Mouse (Mus musculus) forebrain, embryonic 10.5 days (tissue): ENCODE results near the gene Adamts20. TPM values are rescaled to one million over a fixed set of nuclear protein-coding genes. Genes with fewer than 3 reads are reported as not detected.

Experiments
- DNase-seq: peaks from one replicate; pipeline ENCODE4 v3.0.0-alpha.2; 2017; ENCODE audit warnings: low spot score; ENCODE audit errors: extremely low spot score
- H3K27ac ChIP-seq: fragments of 300-500 bp; sonication (generic); 2 replicates; pipeline ENCODE4 v1.5.1; 2016; ENCODE audit warnings: mild to moderate bottlenecking
- H3K27me3 ChIP-seq: fragments of 300-500 bp; sonication (generic); 2 replicates; pipeline ENCODE4 v1.6.1; 2016; ENCODE audit warnings: mild to moderate bottlenecking; ENCODE audit not compliant: poor library complexity, severe bottlenecking
- H3K36me3 ChIP-seq: fragments of 300-500 bp; sonication (generic); replicated peaks from 2 replicates; pipeline ENCODE4 v1.6.1; 2016; ENCODE audit warnings: mild to moderate bottlenecking, moderate library complexity
- H3K4me1 ChIP-seq: fragments of 300-500 bp; sonication (generic); 2 replicates; pipeline ENCODE4 v1.6.1; 2016
- H3K4me3 ChIP-seq: fragments of 300-500 bp; sonication (generic); 2 replicates; pipeline ENCODE4 v1.5.1; 2016; ENCODE audit warnings: mild to moderate bottlenecking, moderate library complexity
- H3K9me3 ChIP-seq: fragments of 300-500 bp; sonication (generic); 2 replicates; pipeline ENCODE4 v1.6.1; 2016; ENCODE audit warnings: mild to moderate bottlenecking, moderate library complexity
- WGBS: fragments of 180-500 bp; shearing (Covaris S2); methylation state at CpG from one replicate; pipeline ENCODE4 v1.1.7; 2016; 5-methylcytosine and 5-hydroxymethylcytosine counted together
- polyA plus RNA-seq: library from polyadenylated mRNA; unstranded; fragments of >200 nt; fragmentation: Nextera tagmentation; extraction: Ambion mirVana; gene quantifications from 2 replicates; pipeline ENCODE4 v1.2.1, GENCODE M21; 2016

The Adamts20 gene
- polyA plus RNA-seq, 1 experiment from 2014 or later: 5.4 TPM

- DNase-seq: no peak
- 85% methylated on average over 14 of the region's 14 CpGs for WGBS
Measured at GRCm38 (mm10) chr15:94430681-94431405, 34.4 kb downstream of the Adamts20 start.

GRCm38 (mm10) chr15:94428726-94429125 is 36.5 kb downstream of the Adamts20 start:
- H3K9me3 ChIP-seq: no peaks in the 10 kb centered on the region
- DNase-seq: no peak
- no peak overlapping the region for H3K4me3 ChIP-seq
- 0 out of 2 replicates have a peak, but pooled peaks cover 10% of the 10 kb centered on the region for H3K4me1 ChIP-seq
- H3K27me3 ChIP-seq: no peaks in the 10 kb centered on the region
- WGBS: 87% methylated on average over 4 of the region's 4 CpGs
- H3K27ac ChIP-seq: no peak overlapping the region
- H3K36me3 ChIP-seq: no peaks in the 10 kb centered on the region

More at GRCm38 (mm10) chr15:94430681-94431405, 34.4 kb downstream of the Adamts20 start:
- H3K27ac ChIP-seq: 0 out of 2 replicates have a peak overlapping the region, but pooled peaks have one; percentile 36
- 0 out of 2 replicates have a peak, but pooled peaks cover 10% of the 10 kb centered on the region for H3K4me1 ChIP-seq
- H3K9me3 ChIP-seq: no peaks in the 10 kb centered on the region
- no peak overlapping the region for H3K4me3 ChIP-seq
- H3K27me3 ChIP-seq: no peaks in the 10 kb centered on the region
- no peaks in the 10 kb centered on the region for H3K36me3 ChIP-seq

DNA sequence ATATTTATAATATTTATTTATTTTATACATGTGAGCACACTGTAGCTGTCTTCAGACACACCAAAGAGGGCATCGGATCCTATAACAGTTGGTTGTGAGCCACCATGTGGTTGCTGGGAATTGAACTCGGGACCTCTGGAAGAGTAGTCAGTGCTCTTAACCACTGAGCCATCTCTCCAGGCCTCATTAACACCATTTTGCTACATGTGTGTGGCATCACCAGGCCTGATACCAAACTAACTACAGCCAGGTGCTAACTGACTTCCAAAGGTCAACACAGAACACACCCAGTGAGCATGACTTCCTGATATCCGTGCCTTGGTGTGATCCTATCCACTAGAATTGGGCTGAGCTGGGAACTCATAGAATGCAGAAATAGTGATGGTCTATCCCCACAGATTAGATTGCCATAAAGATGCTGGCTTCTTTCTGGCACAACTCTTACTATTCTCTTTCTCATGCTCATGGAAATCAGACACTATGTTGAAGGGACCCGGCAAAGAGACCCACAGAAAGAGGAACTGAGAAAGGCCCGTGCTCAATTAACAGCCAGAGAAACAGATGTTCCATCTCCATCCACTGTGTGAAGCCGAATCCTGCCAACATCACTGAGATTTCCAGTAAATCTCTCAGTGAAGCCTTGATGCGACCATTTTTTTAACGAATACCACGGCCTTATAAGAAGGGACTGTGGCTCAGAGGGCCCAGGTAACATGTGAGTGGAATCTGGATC is 37.6 kb downstream of the Adamts20 start:
- no peak for DNase-seq
- Histone ChIP-seq H3K27me3 (no peaks in the 10 kb centered on the region), H3K36me3 (no peaks in the 10 kb centered on the region), H3K9me3 (no peaks in the 10 kb centered on the region), H3K27ac (no peak overlapping the region), H3K4me3 (no peak overlapping the region), H3K4me1 (0 out of 2 replicates have a peak, but pooled peaks cover 10% of the 10 kb centered on the region)
- 95% methylated on average over 9 of the region's 9 CpGs for WGBS

DNA sequence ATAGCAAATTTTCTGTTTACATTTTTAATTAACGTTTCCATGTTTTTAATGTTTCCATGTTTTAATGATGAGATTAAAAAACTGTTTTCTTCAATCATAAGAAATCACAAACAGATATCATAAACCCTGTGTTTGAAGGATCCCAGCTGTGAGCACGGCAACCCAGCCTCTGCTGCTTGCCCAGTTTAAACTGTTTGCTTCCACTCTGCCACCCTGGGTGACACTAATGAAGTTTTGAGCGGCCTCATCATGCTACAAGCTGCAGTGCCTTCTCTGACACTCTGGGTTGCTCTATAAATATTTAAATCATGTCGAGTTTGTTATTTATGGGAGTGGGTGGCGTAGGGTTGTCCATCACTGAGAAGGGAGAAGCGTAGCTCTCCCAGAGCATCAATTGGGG is 44.7 kb downstream of the Adamts20 start:
- Histone ChIP-seq H3K27me3 (no peaks in the 10 kb centered on the region), H3K4me1 (peaks cover 10% of the 10 kb centered on the region; the same call in 1 of the 2 replicates), H3K4me3 (no peak overlapping the region), H3K27ac (no peak overlapping the region), H3K36me3 (no peaks in the 10 kb centered on the region), H3K9me3 (no peaks in the 10 kb centered on the region)
- 86% methylated on average over 6 of the region's 6 CpGs for WGBS
- no peak for DNase-seq

- Histone ChIP-seq H3K4me1 (peaks cover 10% of the 10 kb centered on the region; the same call in 1 of the 2 replicates), H3K27ac (no peak overlapping the region), H3K36me3 (no peaks in the 10 kb centered on the region), H3K4me3 (no peak overlapping the region), H3K9me3 (no peaks in the 10 kb centered on the region), H3K27me3 (no peaks in the 10 kb centered on the region)
- 92% methylated on average over 9 of the region's 9 CpGs for WGBS
- no peak for DNase-seq
Measured at GRCm38 (mm10) chr15:94419167-94419566, 46.1 kb downstream of the Adamts20 start.

DNA sequence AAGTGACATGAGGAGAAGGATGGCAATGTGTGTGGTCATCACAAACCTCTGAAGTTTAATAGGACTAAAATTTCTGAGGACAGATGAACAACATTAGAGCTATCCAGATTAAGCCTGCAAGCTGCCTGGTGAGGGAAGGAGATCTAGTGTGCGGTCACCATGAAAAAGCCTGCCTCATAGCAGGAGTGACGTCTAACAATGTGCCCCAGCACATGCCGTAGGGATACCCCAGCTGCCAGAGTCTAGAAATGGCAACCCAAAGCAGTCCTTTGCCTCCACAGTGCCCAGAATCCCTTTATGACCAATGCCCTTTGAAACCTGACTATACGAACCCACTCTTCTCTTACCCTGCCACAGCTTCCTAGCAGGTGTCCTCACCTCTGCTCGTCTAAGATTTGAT is 46.8 kb downstream of the Adamts20 start:
- WGBS: 86% methylated on average over 5 of the region's 5 CpGs
- H3K4me3 ChIP-seq: no peak overlapping the region
- H3K27me3 ChIP-seq: no peaks in the 10 kb centered on the region
- H3K4me1 ChIP-seq: peaks cover 10% of the 10 kb centered on the region; the same call in 1 of the 2 replicates
- no peaks in the 10 kb centered on the region for H3K36me3 ChIP-seq
- no peaks in the 10 kb centered on the region for H3K9me3 ChIP-seq
- DNase-seq: no peak
- H3K27ac ChIP-seq: no peak overlapping the region

- Histone ChIP-seq H3K4me1 (peaks cover 10% of the 10 kb centered on the region; the same call in 1 of the 2 replicates), H3K27ac (no peak overlapping the region), H3K36me3 (no peaks in the 10 kb centered on the region), H3K4me3 (no peak overlapping the region), H3K27me3 (no peaks in the 10 kb centered on the region), H3K9me3 (no peaks in the 10 kb centered on the region)
- WGBS: 88% methylated on average over 18 of the region's 18 CpGs
- DNase-seq: no peak
Measured at GRCm38 (mm10) chr15:94417216-94418155, 47.7 kb downstream of the Adamts20 start.

GRCm38 (mm10) chr15:94409832-94410231 is 55.4 kb downstream of the Adamts20 start:
- Histone ChIP-seq H3K4me3 (no peak overlapping the region), H3K4me1 (peaks cover 25% of the 10 kb centered on the region), H3K9me3 (no peaks in the 10 kb centered on the region), H3K36me3 (no peaks in the 10 kb centered on the region), H3K27ac (no peak overlapping the region), H3K27me3 (peaks cover 20% of the 10 kb centered on the region)
- no peak for DNase-seq
- WGBS: 79% methylated on average over 7 of the region's 7 CpGs

- Histone ChIP-seq H3K27ac (no peak overlapping the region), H3K9me3 (no peaks in the 10 kb centered on the region), H3K27me3 (peaks cover 51% of the 10 kb centered on the region), H3K4me3 (0 out of 2 replicates have a peak overlapping the region, but pooled peaks have one; percentile 1), H3K36me3 (peaks cover 6% of the 10 kb centered on the region), H3K4me1 (peaks cover 46% of the 10 kb centered on the region)
- no peak for DNase-seq
- WGBS: 20% methylated on average over 2 of the region's 2 CpGs
Measured at GRCm38 (mm10) chr15:94406364-94406763, 58.9 kb downstream of the Adamts20 start.

DNA sequence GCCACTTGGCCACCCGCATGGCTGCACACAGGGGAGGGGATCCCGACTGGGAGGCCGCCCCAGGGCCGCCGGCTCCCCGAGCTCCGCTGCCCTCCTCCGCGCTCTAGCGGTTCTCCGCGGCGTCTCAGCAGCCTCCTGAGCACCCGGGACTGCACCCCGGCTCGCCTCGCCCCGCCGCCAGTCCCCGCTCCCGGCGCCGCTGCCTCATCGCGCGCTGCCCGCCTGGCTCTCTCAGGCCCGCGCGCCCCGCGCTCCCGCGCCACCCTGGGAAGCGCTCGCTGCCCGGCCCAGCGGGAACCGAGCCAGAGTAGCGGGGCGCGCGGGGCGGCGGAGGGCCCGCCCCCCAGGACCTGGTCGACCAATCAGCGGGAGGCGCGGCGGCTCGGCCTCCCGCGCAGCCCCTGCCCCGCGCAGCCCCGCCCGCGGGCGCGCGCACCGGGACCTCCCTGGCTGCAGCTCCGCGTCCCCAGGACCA is 61.1 kb downstream of the Adamts20 start:
- peak; percentile 77 for DNase-seq
- Histone ChIP-seq H3K4me1 (peaks cover 39% of the 10 kb centered on the region), H3K4me3 (peak overlapping the region; percentile 86), H3K9me3 (no peaks in the 10 kb centered on the region), H3K36me3 (peaks cover 6% of the 10 kb centered on the region), H3K27ac (peak overlapping the region; percentile 90), H3K27me3 (peaks cover 52% of the 10 kb centered on the region)
- under 1% methylated on average over 63 of the region's 65 CpGs for WGBS

GRCm38 (mm10) chr15:94403461-94404070 is 61.7 kb downstream of the Adamts20 start:
- H3K27me3 ChIP-seq: peaks cover 48% of the 10 kb centered on the region
- H3K36me3 ChIP-seq: peaks cover 7% of the 10 kb centered on the region
- H3K4me1 ChIP-seq: peaks cover 39% of the 10 kb centered on the region
- WGBS: 2% methylated on average over 34 of the region's 34 CpGs
- DNase-seq: no peak
- peak overlapping the region; percentile 86 for H3K4me3 ChIP-seq
- H3K27ac ChIP-seq: peak overlapping the region; percentile 90
- H3K9me3 ChIP-seq: no peaks in the 10 kb centered on the region

- Histone ChIP-seq H3K4me1 (peaks cover 39% of the 10 kb centered on the region), H3K36me3 (peaks cover 8% of the 10 kb centered on the region), H3K9me3 (no peaks in the 10 kb centered on the region), H3K27me3 (peaks cover 45% of the 10 kb centered on the region), H3K4me3 (peak overlapping the region; percentile 86), H3K27ac (peak overlapping the region; percentile 90)
- 5% methylated on average over 15 of the region's 15 CpGs for WGBS
- DNase-seq: peak; percentile 29
Measured at GRCm38 (mm10) chr15:94403018-94403417, 62.2 kb downstream of the Adamts20 start.
